Mouse (Mus musculus): ENCODE results near the gene Cebpb.
A peak's percentile ranks its signal among the peaks of the same experiment; 100 is the strongest.
"Not testable (repeated sequence)": the region's sequence is repeated elsewhere in the genome, so short reads cannot be mapped to it uniquely, and the experiment has no call there.

The Cebpb gene

DNA sequence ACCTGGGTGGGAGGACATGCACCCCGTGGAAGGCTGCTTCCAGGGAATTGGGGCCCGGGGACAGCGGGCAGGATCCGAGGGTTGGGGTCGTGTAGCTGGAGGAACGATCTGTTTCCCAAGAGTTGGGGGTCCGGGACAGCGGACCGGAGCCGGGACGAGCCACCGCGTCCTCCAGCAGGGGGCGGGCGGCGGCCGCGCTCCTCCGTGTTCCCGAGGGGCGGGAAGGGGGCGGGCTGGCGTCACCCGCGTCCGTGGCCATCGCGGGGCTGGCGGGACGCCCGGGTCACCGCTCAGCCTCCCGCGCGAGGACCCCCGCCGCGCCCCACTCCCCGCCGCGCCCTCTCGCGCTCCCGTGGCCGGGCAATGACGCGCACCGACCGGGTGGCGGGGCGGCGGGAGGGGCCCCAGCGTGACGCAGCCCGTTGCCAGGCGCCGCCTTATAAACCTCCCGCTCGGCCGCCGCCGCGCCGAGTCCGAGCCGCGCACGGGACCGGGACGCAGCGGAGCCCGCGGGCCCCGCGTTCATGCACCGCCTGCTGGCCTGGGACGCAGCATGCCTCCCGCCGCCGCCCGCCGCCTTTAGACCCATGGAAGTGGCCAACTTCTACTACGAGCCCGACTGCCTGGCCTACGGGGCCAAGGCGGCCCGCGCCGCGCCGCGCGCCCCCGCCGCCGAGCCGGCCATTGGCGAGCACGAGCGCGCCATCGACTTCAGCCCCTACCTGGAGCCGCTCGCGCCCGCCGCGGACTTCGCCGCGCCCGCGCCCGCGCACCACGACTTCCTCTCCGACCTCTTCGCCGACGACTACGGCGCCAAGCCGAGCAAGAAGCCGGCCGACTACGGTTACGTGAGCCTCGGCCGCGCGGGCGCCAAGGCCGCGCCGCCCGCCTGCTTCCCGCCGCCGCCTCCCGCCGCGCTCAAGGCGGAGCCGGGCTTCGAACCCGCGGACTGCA is at the start of gene Cebpb:
Gene Cebpb, plus strand, starts transcription at position 418 of the 954 bp plus-strand sequence.
- peak; percentile 88 for DNase-seq (ENCODE audit: low read depth)

DNA sequence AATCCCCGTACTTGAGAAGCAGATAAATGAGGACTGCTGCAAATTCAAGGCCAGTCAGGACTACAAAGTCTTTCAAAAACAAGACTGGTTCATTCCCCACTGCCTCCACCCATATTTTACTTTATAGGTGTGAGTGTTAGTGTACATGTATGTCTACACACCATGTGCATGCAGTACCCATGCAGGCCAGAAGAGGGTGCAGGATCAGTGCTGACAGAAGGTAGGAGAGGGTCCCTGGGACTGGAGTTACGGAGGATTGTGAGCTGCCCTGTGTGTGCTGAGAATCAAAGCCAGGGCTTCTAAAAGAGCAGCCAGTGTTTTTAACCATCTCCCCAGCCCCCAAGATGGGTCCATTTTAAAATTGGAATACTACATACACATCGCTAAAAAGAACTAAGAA is 48.4 kb upstream of the Cebpb start:
- peak; percentile 78 for DNase-seq (ENCODE audit: low read depth)

DNA sequence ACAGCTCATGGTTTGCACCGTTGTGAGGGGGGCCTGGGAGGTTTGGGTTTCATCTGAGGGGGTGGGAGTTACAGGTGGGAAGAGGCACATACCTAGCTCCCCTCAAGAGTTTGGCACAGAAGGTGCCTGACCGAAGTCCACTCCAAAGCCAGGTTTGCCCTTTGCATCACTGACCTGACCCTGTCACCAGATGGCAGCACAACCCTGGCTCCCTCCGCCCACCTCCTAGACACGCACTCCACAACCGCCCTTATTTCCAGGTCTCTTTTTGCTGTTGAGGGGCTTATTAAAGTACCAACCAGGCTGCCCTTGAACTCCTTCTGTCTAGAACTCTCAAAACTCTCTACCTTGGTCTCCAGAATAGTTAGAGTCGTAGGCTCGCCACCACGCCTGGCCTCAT is 47.4 kb upstream of the Cebpb start:
- DNase-seq (ENCODE audit: low read depth): peak; percentile 68

DNA sequence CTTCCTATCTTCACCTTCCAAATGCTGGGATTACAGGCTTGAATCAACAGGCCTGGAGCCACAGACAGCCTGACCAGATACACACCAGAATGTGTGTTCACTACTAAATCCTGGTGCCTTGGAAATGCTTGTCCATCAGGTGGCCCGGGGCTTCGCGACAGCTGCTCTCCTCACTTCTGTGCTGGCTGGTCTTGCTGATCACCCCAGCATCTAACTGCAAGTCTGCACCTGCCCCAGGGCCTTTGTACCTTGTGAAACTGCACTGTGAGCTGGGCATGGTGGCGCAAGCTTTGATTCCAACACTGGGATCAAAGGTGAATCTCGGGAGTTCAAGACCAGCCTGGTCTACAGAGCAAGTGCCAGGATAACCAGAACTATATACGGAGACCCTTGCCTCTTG is 46.6 kb upstream of the Cebpb start:
- no peak for DNase-seq (ENCODE audit: low read depth)

DNA sequence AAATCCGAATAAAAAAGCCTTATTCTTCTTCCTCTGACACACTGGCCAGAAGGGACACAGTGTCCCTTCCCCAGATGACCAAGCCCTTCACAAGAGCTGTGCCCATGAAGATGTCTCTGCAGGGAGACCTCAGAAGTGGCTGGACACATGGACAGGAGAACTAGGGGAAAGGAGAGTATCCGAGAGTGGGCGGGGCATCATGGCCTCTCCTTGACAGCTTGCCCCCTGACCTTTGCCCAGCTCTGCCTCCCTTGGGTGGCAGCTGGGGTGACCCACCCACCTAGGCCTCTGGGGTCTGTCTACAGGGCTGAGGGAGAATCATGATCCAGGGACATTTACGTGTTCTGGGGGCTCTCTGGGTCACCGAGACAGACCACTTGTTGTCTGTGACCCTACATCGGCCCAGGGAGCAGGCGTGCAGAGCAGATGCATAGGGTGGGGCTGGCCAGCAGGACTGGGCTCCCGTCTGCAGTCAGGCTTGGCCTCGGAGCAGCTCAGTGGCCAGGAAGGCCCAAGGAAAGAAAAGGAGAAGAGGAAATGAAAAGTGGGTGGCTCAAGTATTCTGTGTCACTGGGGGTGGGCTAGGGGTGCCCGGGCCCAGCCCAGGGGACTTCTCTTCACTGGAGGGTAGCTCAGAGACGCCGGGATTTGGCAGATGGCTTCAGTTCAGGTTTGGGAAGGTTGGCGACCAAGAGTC is 45.2 kb upstream of the Cebpb start:
- DNase-seq (ENCODE audit: low read depth): not testable (repeated sequence)

DNA sequence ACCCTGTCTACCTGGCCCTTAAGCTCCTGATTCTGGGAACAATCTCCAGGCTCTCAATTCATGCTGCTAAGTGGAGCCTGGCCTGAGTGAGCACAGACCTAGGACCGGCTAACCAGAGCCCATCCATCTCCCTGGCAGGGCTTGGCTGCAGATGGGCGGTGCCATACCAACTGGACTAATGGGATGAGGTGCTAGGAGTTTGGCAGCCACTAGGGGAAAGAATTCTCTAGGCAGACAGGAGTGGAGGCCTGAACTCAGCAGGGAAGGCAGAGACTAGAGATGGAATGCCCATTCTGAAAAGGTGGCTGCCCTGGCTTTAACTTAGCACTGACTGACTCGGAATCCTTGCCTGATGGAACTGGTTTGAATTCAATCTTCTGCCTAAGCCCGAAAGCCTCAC is 42.3 kb upstream of the Cebpb start:
- DNase-seq (ENCODE audit: low read depth): no peak

DNA sequence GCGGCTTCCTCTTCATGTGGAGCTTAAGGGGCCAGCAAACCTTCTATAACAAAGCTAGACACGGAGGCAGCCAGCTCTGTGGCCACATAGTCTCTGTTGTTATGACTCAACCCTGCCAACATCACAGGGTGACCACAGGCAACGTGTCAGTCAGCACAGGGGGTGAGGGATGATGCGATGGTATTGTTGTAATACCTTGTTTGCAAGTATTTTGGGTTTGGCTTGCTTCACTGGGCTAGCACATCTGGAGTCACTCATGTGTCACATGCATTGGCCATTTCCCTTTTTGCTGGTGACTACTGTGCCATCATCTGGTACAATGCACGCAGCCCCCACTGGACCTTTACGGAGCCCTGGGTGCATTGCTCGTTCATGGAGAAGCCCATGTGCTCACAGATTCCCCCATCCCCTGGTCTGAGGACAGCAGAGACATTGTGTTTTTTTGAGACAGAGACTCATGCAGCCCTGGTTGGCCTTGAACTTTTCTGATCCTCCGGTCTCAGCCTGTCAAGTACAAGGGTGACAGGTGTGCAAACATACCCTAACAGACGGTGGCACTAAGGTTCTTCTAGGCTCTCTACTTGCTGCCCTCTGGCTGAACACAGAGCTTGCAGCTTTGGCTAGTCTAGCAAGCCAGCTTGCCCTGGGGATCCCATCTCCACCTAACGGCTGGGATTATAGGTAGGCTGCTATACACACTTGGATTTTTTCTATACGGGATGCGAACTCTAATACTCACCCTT is 39.3 kb upstream of the Cebpb start:
- DNase-seq (ENCODE audit: low read depth): no peak

DNA sequence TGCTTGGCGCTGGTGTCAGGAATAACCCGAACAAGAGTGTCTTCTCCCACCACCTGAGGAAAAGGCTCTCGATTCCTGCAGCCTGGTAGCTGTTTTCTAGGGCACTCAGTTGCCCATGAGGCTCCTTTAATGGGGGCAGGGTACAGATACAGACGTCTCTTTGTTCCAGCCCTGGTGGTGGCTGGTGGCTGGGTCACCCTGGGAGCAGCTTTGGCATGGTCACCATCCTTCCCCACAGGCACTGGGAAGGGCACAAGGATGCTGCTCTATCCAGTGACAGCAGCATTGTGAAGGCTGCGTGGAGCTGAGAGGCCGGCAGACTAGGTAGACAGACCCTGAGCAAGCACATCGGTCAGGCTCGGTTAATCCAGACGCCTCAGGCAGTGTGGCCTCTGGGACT is 37.1 kb upstream of the Cebpb start:
- no peak for DNase-seq (ENCODE audit: low read depth)

DNA sequence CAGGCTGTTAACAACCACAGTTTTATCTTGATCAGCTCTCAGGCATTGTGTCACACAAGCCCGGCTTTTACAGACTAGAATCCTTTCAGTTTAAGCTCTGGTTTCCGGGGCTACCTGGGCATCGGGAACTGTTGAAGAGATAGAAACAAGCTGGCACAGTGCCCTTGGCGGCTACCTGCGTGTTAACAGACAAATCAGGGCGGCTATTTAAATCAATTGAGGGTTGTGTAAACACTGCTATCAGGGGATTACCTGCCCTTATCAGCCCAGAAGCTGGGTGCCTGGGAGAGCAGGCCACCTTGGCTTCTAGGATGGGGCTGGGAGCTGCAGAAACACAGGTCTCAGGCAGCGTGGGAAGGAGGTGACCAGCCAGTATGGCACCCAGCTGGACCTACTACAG is 36.0 kb upstream of the Cebpb start:
- DNase-seq (ENCODE audit: low read depth): no peak

DNA sequence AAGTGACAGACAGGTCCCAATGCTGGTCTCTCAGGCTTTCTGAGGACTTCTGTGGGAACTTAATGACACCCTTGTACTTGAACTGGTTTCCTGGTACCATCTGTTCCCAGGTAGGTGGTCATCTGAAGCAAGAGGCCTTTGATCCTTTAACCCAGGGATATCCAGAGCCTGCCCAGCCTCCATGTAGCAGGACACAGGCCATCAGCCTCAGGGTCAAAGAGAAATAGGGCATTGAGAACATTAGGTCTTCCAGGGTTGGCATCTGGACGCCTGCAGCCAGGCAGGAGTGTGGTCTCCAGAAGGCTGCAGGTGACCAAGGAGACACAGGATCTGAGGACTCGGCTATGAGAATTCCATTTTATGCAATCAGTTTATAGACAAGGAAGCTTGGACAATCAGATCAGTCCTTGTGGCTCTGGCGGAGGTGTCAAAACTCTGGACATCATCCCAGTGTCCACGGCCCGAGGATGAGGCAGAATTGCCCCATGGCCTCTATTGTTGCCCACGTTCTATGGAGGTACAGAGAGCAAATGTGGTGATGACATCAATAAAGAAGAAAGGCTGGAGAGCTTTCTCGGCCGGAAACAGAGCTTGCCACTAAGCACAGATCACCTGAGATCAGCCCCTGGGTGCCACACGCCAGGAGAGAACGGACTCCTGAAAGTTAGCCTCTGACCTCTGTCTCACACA is 33.7 kb upstream of the Cebpb start:
- DNase-seq (ENCODE audit: low read depth): no peak

DNA sequence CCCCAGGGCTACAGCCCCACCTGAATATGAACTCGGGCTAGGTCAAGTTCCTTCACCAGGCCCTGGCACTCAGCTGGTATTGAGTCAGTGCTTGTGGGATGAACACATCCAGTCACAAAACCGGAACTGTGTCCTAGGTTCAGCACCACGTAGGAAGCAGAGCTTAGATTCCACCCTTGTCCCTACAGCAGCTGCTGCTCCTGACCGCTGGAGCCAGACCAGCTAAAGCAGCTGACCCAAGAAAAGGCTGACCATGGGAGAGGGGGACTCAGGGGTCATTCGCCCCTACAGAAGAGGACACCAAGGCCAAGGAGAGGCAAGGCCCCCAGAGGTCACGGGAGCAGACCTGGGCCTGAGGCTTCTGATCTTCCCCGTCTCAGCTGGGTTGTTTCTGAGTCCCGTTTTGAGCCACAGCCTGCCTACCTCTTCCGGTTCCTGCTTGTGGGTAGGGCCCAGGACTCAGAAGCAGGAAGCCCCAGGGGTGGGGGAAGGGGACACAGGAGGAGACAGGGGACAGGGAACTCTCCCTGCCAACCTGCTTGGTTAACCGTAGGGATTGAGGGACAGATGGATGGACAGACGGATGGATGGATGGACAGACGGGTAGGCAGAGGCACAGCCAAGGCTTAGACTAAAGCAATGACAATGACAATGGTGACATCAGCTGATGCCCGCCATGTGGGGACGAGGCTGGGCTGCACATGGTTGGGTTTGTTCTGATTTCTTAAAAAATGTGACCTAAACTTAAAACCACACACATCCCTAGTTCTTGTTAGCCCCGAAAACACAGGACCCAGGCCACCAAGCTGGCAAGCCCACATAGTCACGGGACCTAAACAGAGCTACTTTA is 31.9 kb upstream of the Cebpb start:
- DNase-seq (ENCODE audit: low read depth): peak; percentile 93

DNA sequence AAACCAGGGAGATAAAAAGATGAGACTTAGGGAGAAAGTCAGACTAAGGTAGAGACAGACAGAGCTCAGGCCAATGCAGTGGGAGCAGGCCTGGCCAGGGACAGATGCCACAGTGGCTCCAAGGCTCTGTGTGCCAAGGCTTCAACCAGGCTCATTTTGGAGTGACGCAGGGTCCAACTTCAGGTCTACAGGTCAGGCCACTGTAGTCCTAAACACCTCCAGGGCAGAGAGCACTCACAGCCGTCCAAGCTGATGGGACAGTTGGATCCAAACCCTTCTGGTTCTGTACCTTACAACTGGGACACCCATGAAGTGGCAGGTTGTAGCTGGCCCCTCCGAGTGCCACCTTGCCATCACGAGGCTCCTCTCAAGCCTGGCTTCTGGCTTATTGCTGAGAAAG is 30.7 kb upstream of the Cebpb start:
- DNase-seq (ENCODE audit: low read depth): no peak

DNA sequence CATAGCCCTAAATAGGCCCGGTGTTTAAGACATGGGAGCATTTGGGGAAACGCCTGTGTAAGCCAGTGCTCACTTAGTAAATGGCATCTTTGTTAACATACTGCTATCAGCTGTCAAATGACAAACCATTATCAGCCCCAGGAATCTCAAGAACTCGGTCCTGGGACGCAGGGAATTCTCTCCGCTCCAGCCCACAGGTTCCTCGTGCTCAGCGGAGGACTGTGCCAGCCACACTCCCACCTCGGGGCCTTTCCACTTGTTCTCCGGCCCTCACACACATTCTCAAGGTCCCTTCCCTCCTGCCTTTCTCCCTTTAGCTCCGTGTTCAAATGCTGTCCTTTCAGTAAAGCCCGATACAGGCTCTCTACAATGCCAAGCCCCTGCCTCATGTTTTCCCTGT is 30.0 kb upstream of the Cebpb start:
- no peak for DNase-seq (ENCODE audit: low read depth)

DNA sequence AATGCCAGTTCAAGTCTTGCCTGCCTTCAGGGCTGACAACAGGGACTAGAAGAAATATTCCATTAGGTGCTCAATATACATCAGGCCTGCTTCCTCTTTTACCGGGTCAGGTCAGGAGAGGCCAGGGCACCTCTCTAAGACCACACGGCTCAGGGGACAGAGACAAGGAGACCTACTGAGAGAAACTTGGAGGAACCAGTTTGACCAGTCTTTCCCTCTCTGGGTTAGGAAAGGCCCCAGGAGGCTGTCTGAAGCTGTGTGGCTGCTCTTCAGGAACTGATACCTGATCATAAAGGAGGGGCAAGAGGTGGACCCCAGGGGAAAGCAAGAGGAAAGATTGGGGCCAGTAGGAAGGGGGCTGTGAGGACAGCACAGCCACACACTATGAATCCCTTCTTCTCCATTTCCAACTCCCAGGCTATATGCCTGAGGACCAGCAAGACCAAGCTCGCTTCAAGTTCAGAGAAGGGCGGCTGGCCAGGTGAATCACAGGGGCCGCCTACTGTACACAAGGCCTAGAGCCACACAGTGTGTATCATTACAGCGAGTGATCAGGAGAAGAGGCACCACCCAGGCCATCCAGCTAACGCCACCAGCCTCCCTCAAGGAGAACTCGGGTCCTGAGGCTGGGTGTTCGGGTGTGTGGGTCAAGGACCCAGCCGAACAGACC is 29.4 kb upstream of the Cebpb start:
- no peak for DNase-seq (ENCODE audit: low read depth)

DNA sequence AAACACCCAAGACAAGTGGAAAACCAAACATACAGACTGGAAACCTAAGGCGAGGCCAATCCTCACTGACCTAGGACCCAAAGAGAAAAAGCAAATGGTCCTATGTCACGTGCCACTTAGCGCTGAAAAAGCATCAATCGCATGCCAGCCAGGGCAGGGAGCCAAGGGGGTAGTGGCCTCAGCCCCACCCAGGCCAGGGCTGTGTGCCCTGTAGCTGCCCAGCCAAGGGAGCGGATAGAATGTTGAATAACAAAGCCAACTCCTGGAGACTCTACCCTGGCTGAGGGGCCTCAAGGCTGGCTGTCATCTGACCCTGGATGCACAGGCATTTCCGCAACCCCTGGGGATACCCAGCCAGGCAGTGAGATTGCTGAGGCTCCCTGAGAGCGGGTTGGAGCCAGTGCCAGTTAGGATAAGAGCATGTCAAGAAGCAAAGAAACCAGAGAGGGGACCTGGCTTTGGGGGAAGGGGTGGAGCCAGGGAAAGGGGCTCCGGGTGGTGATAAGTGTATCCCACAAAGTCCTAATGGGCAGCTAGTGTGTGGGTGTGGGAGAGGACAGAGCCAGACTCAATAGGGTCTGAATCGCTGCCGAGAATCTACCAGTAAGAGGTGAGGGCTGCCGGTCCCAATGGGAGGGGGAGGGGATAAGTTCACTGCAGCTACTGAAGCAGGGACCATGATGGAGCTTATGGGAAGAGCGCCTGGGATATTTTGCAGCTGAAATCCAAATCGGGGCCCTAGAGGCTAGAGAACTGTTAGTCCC is 28.7 kb upstream of the Cebpb start:
- DNase-seq (ENCODE audit: low read depth): peak; percentile 36

DNA sequence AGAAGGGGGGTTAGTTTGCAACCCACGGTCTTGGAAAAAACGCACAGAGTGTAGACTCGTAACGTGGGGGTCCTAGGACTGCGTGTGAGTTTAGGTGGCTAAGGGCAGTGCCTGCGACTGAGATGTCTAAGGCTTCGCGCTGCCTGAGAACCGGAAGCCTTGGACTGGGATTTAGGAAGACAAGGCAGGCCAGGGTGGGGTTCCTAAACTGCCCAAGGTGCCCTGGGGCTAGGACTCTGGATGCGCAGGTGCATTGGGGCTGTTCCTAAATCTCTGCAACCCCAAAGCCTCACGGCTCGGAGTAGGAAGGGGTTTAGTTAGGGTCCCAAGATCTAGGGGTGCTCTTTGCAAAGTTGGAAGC is 28.1 kb upstream of the Cebpb start:
- peak; percentile 57 for DNase-seq (ENCODE audit: low read depth)

DNA sequence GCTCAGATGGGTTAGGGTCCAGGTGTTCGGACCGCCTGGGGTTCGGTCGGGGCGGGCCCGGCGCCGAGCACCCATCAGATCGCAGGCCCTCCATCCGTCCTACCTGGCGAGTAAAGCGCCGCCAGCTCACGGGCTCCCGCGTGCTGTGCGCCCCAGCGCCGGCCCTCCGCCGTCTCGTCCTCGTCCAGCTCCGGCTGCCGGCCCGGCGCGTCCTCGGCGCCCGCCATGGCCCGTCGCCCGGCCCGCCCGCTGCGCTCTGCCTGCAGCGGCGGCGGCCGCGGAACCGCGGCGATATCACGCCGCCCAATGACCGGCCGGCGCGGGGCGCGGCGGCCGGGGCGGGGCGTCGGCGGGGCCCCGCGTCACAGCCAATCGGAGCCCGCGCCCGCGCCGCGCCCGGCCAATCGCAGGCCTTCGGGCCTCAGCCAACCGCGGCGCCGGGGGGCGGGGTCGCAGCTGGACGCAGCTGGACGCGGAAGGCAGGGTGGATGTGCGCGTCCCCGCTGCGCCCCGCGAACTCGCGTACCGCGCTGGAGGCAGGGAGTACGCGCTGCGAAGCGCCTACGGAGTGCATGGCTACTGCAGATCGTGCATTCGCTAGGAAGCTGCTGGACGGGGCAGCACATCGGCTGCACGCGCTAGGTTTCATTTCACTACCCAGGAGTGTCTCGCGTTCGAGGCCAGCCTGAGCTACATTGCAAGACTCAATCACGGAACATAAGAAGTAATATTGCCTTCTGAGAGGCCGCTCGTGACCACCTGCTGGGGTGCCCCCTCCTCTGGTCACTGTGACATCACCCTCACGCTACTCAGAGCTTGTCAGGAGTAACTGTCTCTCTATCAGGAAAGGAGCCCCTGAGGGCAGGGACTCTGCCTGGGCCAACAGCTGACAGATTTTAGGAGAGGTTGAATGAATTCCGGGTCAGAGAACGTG is 27.2 kb upstream of the Cebpb start, which contains the start of gene Gm20431:
Gene Gm20431, minus strand, starts transcription at position 227 of the 934 bp plus-strand sequence.
- DNase-seq (ENCODE audit: low read depth): peak; percentile 94

DNA sequence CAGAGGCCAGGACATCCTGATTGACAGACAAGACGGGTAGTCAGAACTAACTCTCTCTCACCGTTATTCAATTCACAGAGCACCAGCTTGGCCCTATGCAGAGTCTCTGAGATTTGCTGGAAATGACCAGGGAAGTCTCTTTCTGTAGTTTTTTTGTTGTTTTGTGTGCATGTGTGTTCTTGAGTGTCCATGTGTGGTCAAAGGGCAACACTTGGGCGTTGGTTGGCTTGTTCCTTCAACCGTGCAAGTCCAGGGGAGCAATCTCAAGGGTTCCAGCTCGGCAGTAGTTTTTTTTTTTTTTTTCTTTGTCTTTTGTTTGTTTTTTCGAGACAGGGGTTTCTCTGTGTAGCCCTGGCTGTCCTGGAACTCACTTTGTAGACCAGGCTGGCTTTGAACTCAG is 26.0 kb upstream of the Cebpb start:
- DNase-seq (ENCODE audit: low read depth): no peak

All from induced T-regulatory cell, adult 2 months (primary cell).